ENCODE assay signal across 7 mouse cellular contexts in genomic region chr5:116422699-116423201, GRCm38 (mm10). TPM values are rescaled to one million over a fixed set of nuclear protein-coding genes. Genes with fewer than 3 reads are reported as not detected.
DNase-seq lines count a peak whose midpoint lies in the region; ATAC-seq and TF ChIP-seq lines count a peak whose summit lies in the region.

Hspb8 (minus strand) TSS chr5:116422864.

- peak within 1 kb of the TSS; percentile 20; the same call in 1 of the 2 replicates for H3K9ac ChIP-seq in forebrain, embryonic 16.5 days (replicated peaks; ENCODE audit: low read depth, low read length)
- H3K9ac ChIP-seq in stomach, embryonic 16.5 days (ENCODE audit: low read length), result peak within 1 kb of the TSS; percentile 82

- peaks cover 26% of the 10 kb centered on the region for H3K4me1 ChIP-seq in cerebellum, adult 2 months (ENCODE audit: control insufficient read depth, insufficient read depth, low read length)
- H3K4me1 ChIP-seq in forebrain, embryonic 16.5 days (replicated peaks; ENCODE audit: control insufficient read depth, insufficient read depth, low read length), result peaks cover 16% of the 10 kb centered on the region
- H3K4me1 ChIP-seq in hindbrain, embryonic 10.5 days (replicated peaks), result peaks cover 46% of the 10 kb centered on the region
- peaks cover 42% of the 10 kb centered on the region for H3K4me1 ChIP-seq in stomach, embryonic 16.5 days (ENCODE audit: control insufficient read depth, insufficient read depth, low read length)

- H3K4me3 ChIP-seq in cerebellum, adult 2 months (replicated peaks; ENCODE audit: insufficient read depth, low read depth, low read length), result peak within 1 kb of the TSS; percentile 63
- H3K4me3 ChIP-seq in forebrain, embryonic 16.5 days (replicated peaks; ENCODE audit: low read length), result no peak within 1 kb of the TSS; the same call in 1 of the 2 replicates
- peak within 1 kb of the TSS; percentile 50 for H3K4me3 ChIP-seq in hindbrain, embryonic 10.5 days
- peak within 1 kb of the TSS; percentile 57 for H3K4me3 ChIP-seq in stomach, embryonic 16.5 days (replicated peaks; ENCODE audit: low read length)

- ATAC-seq in forebrain, embryonic 16.5 days, result peak; percentile 51
- ATAC-seq in stomach, embryonic 16.5 days (ENCODE audit: insufficient read depth, low FRiP score), result peak; percentile 83

- peak; percentile 91 to 97 for DNase-seq in adrenal gland, adult (ENCODE audit: inconsistent age in 2 of 2, low spot score in 1 of 2)
- peak; percentile 89 to 90 for DNase-seq in cerebellum, adult 2 months
- peak; percentile 70 for DNase-seq in hindbrain, embryonic 10.5 days (ENCODE audit: low spot score)
- peak; percentile 42 to 63 for DNase-seq in layer of hippocampus, postnatal 14 days (ENCODE audit: low spot score in 2 of 2)
- DNase-seq in lung, postnatal 36 days, result peak; percentile 91

- peak within 1 kb of the TSS; percentile 42 for H3K4me2 ChIP-seq in forebrain, embryonic 16.5 days (ENCODE audit: low read length)
- H3K4me2 ChIP-seq in stomach, embryonic 16.5 days (ENCODE audit: low read depth, low read length), result peak within 1 kb of the TSS; percentile 67

- H3K9me3 ChIP-seq in forebrain, embryonic 16.5 days (ENCODE audit: control insufficient read depth, low read length), result no peaks in the 10 kb centered on the region
- no peaks in the 10 kb centered on the region for H3K9me3 ChIP-seq in hindbrain, embryonic 10.5 days
- no peaks in the 10 kb centered on the region for H3K9me3 ChIP-seq in stomach, embryonic 16.5 days (replicated peaks; ENCODE audit: control insufficient read depth, low read length)

- no peak for TF ChIP-seq POLR2A in cerebellum, adult 2 months (IDR thresholded peaks at IDR 0.05; ENCODE audit: borderline replicate concordance, insufficient read depth, low read length)

- no peaks in the 10 kb centered on the region for H3K36me3 ChIP-seq in forebrain, embryonic 16.5 days (ENCODE audit: control insufficient read depth, insufficient read depth)
- H3K36me3 ChIP-seq in hindbrain, embryonic 10.5 days, result no peaks in the 10 kb centered on the region
- H3K36me3 ChIP-seq in stomach, embryonic 16.5 days (ENCODE audit: control insufficient read depth, insufficient read depth, low read length), result no peaks in the 10 kb centered on the region

- H3K27me3 ChIP-seq in cerebellum, adult 2 months (ENCODE audit: control insufficient read depth, insufficient read depth, low read length), result no peaks in the 10 kb centered on the region
- H3K27me3 ChIP-seq in forebrain, embryonic 16.5 days (replicated peaks; ENCODE audit: control insufficient read depth, insufficient read depth, low read length), result no peaks in the 10 kb centered on the region
- H3K27me3 ChIP-seq in hindbrain, embryonic 10.5 days (ENCODE audit: insufficient read depth, poor library complexity, severe bottlenecking), result peaks cover 23% of the 10 kb centered on the region
- H3K27me3 ChIP-seq in stomach, embryonic 16.5 days (ENCODE audit: control insufficient read depth, insufficient read depth, low read length), result no peaks in the 10 kb centered on the region

- peak within 1 kb of the TSS; percentile 37 for H3K27ac ChIP-seq in cerebellum, adult 2 months (ENCODE audit: insufficient read depth, low read length)
- no peak within 1 kb of the TSS for H3K27ac ChIP-seq in forebrain, embryonic 16.5 days (ENCODE audit: low read length)
- peak within 1 kb of the TSS; percentile 78 for H3K27ac ChIP-seq in hindbrain, embryonic 10.5 days
- peak within 1 kb of the TSS; percentile 94 for H3K27ac ChIP-seq in stomach, embryonic 16.5 days (ENCODE audit: low read length)

- TF ChIP-seq CTCF in cerebellum, adult 2 months (IDR thresholded peaks at IDR 0.05; ENCODE audit: borderline replicate concordance, insufficient read depth, low read depth, low read length), result no peak

- WGBS in cerebellum, adult 2 months, result under 1% methylated on average over 19 of the region's 20 CpGs
- under 1% methylated on average over 17 of the region's 20 CpGs for WGBS in forebrain, embryonic 16.5 days
- under 1% methylated on average over 20 of the region's 20 CpGs for WGBS in hindbrain, embryonic 10.5 days
- 2% methylated on average over 19 of the region's 20 CpGs for WGBS in stomach, embryonic 16.5 days

RNA-seq across cellular contexts. Expression of gene Hspb8, which starts in this region (rescaled TPM):
- polyA plus RNA-seq in cerebellum, adult 2 months (2012; rRNA removed), result 29.5 and 32.1 TPM in 2 replicates
- polyA plus RNA-seq in forebrain, embryonic 16.5 days (2015; fragmentation: Nextera tagmentation; extraction: Ambion mirVana), result 3.7 and 4.8 TPM in 2 replicates
- polyA plus RNA-seq in hindbrain, embryonic 10.5 days (2016; fragmentation: Nextera tagmentation; extraction: Ambion mirVana), result 7.3 and 9.7 TPM in 2 replicates
- total RNA-seq in layer of hippocampus, postnatal 14 days (2021), result 10 to 100 TPM; 11.3 to 13.8 TPM
- polyA plus RNA-seq in stomach, embryonic 16.5 days (2015; fragmentation: Nextera tagmentation; extraction: Ambion mirVana), result 35.8 and 38.5 TPM in 2 replicates
